Mouse (Mus musculus) gastrocnemius, adult 8-10 months (tissue): ENCODE results near the gene Galr2. TPM values are rescaled to one million over a fixed set of nuclear protein-coding genes. Genes with fewer than 3 reads are reported as not detected.
"Not testable (repeated sequence)": the region's sequence is repeated elsewhere in the genome, so short reads cannot be mapped to it uniquely, and the experiment has no call there.

Experiments
- DNase-seq, 2 experiments: peaks; one replicate each; pipeline ENCODE4 v3.0.0; 2022; ENCODE audit warnings: low spot score in 2 of 2
- total RNA-seq, 4 experiments: library from RNA; stranded (reverse); gene quantifications; 2 replicates each; pipeline ENCODE4 v1.2.4; 2022

The Galr2 gene
- total RNA-seq, 4 experiments from 2014 or later: 0.20 to 0.24 TPM; not detected in 2

- DNase-seq: no peak
Observed at GRCm38 (mm10) chr11:116269560-116269959, 11.2 kb upstream of the Galr2 start.

- no peak for DNase-seq
Observed at GRCm38 (mm10) chr11:116272589-116273468, 7.9 kb upstream of the Galr2 start.

- no peak for DNase-seq
Observed at GRCm38 (mm10) chr11:116273469-116274044, 7.2 kb upstream of the Galr2 start.

GRCm38 (mm10) chr11:116274045-116274666, 6.6 kb upstream of the Galr2 start, which contains the start of gene Srp68:
Srp68 (minus strand) TSS chr11:116274217.
- DNase-seq: peak; percentile 82 to 88

GRCm38 (mm10) chr11:116277184-116277583, 3.6 kb upstream of the Galr2 start:
- DNase-seq: not testable (repeated sequence)

- no peak for DNase-seq
Observed at GRCm38 (mm10) chr11:116281671-116282070, 932 bp downstream of the Galr2 start.

GRCm38 (mm10) chr11:116282089-116282488, 1.4 kb downstream of the Galr2 start:
- no peak for DNase-seq

- no peak for DNase-seq
Observed at GRCm38 (mm10) chr11:116282912-116283521, 2.3 kb downstream of the Galr2 start.

- no peak for DNase-seq
Observed at GRCm38 (mm10) chr11:116283982-116284381, 3.2 kb downstream of the Galr2 start.

- no peak for DNase-seq
Observed at GRCm38 (mm10) chr11:116285770-116286191, 5.0 kb downstream of the Galr2 start.

GRCm38 (mm10) chr11:116287351-116287750, 6.6 kb downstream of the Galr2 start:
- DNase-seq: no peak

- DNase-seq: no peak
Observed at GRCm38 (mm10) chr11:116290556-116290955, 9.8 kb downstream of the Galr2 start.

- no peak for DNase-seq
Observed at GRCm38 (mm10) chr11:116292401-116292800, 11.7 kb downstream of the Galr2 start.

GRCm38 (mm10) chr11:116293538-116294137, 12.9 kb downstream of the Galr2 start:
- no peak for DNase-seq

GRCm38 (mm10) chr11:116294319-116294718, 13.6 kb downstream of the Galr2 start:
- DNase-seq: no peak

GRCm38 (mm10) chr11:116296191-116296734, 15.5 kb downstream of the Galr2 start:
- DNase-seq: peak in 1 of 2 experiments; percentile 44

- no peak for DNase-seq
Observed at GRCm38 (mm10) chr11:116297017-116297416, 16.3 kb downstream of the Galr2 start.

GRCm38 (mm10) chr11:116298221-116298620, 17.5 kb downstream of the Galr2 start:
- DNase-seq: no peak

- no peak for DNase-seq
Observed at GRCm38 (mm10) chr11:116298621-116299020, 17.9 kb downstream of the Galr2 start.

- no peak for DNase-seq
Observed at GRCm38 (mm10) chr11:116305423-116305822, 24.7 kb downstream of the Galr2 start.
